Mouse (Mus musculus): ENCODE measurements around the gene Eif2b1. TPM values are rescaled to one million over a fixed set of nuclear protein-coding genes. Genes with fewer than 3 reads are reported as not detected.
"Not testable (repeated sequence)": the region's sequence is repeated elsewhere in the genome, so short reads cannot be mapped to it uniquely, and the experiment has no call there.

Gene Eif2b1
- polyA plus RNA-seq, 1 experiment: 0.57 TPM

DNA sequence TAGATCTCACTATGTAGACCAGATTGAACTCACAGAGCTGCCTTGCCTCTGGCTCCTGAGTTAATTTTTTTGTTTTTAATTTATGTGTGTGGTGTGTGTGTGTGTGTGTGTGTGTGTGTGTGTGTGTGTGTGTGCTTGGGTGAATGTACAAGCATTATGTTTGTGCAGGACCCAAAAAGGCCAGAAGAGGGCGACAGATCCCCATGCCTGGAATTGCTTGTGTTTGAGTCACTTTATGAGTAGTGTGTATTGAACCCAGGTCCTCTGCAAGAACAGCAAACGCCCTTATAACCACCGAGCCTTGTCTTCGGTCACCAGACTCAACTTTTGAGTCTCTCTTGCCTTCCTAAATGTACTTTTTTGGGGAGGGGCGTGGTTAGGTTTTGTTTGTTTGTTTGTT lies 23.4 kb upstream of the Eif2b1 start:
- no peak for TF ChIP-seq GATA1 (IDR thresholded peaks at IDR 0.05; ENCODE audit: low read length)
- TF ChIP-seq TAL1 (IDR thresholded peaks at IDR 0.05; ENCODE audit: low read length): no peak
- H3K4me3 ChIP-seq (replicated peaks): no peak overlapping the region
- no peaks in the 10 kb centered on the region for H3K9me3 ChIP-seq (ENCODE audit: control insufficient read depth, low read length)
- peaks cover under 1% of the 10 kb centered on the region for H3K36me3 ChIP-seq (ENCODE audit: control insufficient read depth)
- no peaks in the 10 kb centered on the region for H3K27me3 ChIP-seq (ENCODE audit: control insufficient read depth)
- peaks cover 13% of the 10 kb centered on the region for H3K4me1 ChIP-seq (ENCODE audit: control insufficient read depth)

DNA sequence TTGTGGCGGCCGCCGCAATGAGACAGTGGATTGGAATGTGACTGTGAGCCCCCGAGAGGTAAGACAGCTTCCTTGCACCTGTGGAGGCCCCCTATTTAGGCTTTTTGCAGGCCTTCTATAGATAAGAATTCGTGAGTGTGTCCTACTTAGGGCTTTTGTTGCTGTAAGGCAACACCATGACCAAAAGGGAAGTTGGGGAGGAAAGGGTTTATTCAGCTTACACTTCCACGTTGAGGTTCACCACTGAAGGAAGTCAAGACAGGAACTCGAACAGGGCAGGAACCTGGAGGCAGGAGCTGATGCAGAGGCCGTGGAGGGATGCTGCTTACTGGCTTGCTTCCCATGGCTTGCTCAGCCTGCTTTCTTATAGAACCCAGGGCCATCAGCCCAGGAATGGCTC lies 20.8 kb upstream of the Eif2b1 start:
- not testable (repeated sequence) for H3K4me3 ChIP-seq (replicated peaks); H3K9me3 ChIP-seq (ENCODE audit: control insufficient read depth, low read length); H3K27me3 ChIP-seq (ENCODE audit: control insufficient read depth)
- Histone ChIP-seq H3K4me1 (ENCODE audit: control insufficient read depth) (peaks cover 13% of the 10 kb centered on the region), H3K36me3 (ENCODE audit: control insufficient read depth) (peaks cover 22% of the 10 kb centered on the region)

DNA sequence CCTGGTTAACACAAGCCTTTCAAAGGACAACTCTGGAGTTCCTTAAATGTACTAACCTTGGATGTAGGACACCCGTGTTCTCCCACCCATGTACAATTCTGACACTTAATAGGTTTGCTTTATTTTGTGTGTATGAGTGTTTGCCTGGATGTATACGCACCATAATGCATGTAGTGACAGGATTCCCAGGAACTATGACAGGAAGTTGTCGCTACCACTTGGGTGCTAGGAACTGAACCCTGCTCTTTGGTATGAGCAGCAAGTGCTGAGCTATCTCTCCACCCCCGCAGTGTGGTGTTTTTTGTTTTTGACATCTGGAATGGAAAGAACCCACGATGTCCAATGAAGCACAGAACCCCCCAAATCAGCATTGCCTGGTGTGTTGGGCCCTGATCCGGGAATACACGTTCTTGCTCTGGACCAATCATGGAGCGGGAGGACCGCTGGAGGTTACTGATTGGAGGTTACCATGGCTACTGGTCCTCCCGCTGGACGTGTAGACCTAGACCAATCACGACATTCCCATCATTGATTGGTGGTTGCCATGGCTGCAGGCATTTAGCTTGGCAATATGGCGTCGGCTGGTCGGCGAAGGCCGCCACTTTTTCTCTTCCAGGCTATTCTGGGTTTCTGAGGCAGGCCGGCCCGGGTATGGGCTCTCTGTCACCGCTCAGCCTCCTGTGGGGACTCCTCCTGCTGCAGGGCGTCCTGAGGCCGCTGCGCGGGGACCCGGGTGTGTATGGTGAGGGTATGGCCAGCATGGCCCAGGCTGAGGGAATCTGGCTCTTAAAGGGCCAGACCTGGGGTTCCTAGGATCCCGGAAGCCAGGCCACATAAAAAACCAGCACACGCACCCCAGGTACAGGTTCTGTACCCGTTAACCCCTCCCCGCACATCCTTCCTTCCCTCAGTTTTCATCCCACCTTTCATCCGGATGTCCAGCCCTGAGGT lies 19.6 kb upstream of the Eif2b1 start:
- H3K36me3 ChIP-seq (ENCODE audit: control insufficient read depth): peaks cover 34% of the 10 kb centered on the region
- peak overlapping the region; percentile 63 for H3K4me3 ChIP-seq (replicated peaks)
- H3K27me3 ChIP-seq (ENCODE audit: control insufficient read depth): no peaks in the 10 kb centered on the region
- peaks cover 13% of the 10 kb centered on the region for H3K4me1 ChIP-seq (ENCODE audit: control insufficient read depth)
- H3K9me3 ChIP-seq (ENCODE audit: control insufficient read depth, low read length): no peaks in the 10 kb centered on the region
- TF ChIP-seq TAL1 (IDR thresholded peaks at IDR 0.05; ENCODE audit: low read length) (no peak), GATA1 (IDR thresholded peaks at IDR 0.05; ENCODE audit: low read length) (no peak)

DNA sequence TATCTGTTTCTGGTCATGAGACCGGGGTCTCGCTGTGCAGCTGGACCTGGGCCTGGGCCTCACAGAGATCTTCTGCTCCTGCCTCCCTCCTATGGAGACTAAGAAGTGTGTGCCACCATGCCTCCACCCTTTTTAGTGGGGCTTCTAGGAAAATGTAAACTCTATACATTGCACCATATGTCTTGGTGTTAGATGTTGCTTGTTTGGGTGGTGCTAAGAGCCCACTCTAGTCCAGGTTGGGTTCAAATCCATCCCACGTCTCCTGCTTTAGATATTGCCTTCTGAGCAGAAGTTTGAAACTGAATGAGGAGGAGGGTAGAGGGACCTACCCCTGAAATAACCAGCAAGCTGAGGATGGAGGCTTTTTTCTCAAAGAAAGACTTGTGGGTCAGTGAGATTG lies 13.8 kb upstream of the Eif2b1 start:
- Histone ChIP-seq H3K36me3 (ENCODE audit: control insufficient read depth) (peaks cover 75% of the 10 kb centered on the region), H3K27me3 (ENCODE audit: control insufficient read depth) (no peaks in the 10 kb centered on the region), H3K9me3 (ENCODE audit: control insufficient read depth, low read length) (no peaks in the 10 kb centered on the region), H3K4me1 (ENCODE audit: control insufficient read depth) (no peaks in the 10 kb centered on the region), H3K4me3 (replicated peaks) (no peak overlapping the region)
- TF ChIP-seq TAL1 (IDR thresholded peaks at IDR 0.05; ENCODE audit: low read length) (no peak), GATA1 (IDR thresholded peaks at IDR 0.05; ENCODE audit: low read length) (no peak)

DNA sequence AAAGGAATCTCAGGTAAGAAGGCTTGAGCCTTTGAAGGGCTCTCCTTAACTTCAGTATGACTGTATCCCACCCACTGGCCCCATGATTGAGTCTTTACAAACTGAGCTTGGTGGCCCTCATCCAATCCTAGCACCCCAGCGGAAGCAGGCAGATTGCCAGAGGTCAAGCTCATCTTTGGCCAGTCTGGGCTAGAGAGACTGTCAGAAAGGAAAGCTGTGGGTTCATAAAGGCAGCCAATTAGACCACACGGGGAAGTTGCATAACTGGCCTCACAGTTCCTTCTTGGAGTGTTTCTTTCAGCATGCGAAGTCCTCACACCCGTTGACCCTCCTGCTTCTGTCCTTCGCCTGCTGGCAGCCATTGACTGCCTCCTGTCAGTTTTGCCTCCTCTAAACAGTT lies 3.6 kb upstream of the Eif2b1 start:
- H3K4me1 ChIP-seq (ENCODE audit: control insufficient read depth): peaks cover 29% of the 10 kb centered on the region
- TF ChIP-seq GATA1 (IDR thresholded peaks at IDR 0.05; ENCODE audit: low read length): no peak
- no peaks in the 10 kb centered on the region for H3K27me3 ChIP-seq (ENCODE audit: control insufficient read depth)
- H3K36me3 ChIP-seq (ENCODE audit: control insufficient read depth): peaks cover 39% of the 10 kb centered on the region
- no peak overlapping the region for H3K4me3 ChIP-seq (replicated peaks)
- no peaks in the 10 kb centered on the region; the same call in 1 of the 2 replicates for H3K9me3 ChIP-seq (ENCODE audit: control insufficient read depth, low read length)

DNA sequence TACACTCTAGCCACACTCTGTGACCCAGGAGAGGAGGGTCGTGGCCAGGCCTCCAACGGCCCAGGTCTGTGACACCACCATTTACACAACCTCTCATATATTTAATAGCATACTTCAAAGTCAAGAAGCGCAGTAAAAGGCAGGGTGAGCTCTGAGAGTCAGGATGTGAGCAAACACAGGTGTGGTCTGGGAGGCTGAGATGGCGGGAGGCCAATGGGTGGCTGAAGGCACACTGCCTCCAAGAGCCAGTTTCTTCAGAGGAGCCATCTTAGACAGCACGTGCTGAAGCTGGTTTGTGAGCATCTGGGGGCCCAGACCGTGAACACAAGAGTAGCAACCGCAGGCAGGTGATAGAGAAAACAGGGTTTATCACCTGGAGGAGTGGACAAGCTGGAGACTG lies 3.5 kb downstream of the Eif2b1 start:
- TF ChIP-seq GATA1 (IDR thresholded peaks at IDR 0.05; ENCODE audit: low read length) (no peak), TAL1 (IDR thresholded peaks at IDR 0.05; ENCODE audit: low read length) (no peak)
- Histone ChIP-seq H3K27me3 (ENCODE audit: control insufficient read depth) (no peaks in the 10 kb centered on the region), H3K36me3 (ENCODE audit: control insufficient read depth) (peaks cover 74% of the 10 kb centered on the region)

DNA sequence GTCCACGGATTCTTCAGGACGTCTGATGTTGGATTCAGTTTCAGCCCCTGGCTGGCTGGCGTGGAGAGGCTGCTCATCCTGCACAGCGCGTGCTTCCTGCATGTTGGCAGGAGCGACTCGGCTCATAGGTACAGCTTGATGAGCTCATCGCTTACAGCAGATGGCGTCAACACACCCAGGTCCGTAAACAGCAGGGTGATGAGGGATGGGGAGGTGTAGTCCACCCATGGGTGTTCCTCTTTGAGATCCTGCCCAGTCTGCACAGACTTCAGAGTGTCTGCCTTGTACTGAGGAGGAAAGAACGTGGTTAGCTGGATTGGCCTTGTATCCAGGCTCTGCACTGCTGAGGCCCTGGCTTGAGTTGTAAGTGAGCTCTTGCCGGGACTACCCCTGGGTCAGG lies 7.9 kb downstream of the Eif2b1 start:
- Histone ChIP-seq H3K27me3 (ENCODE audit: control insufficient read depth) (no peaks in the 10 kb centered on the region), H3K4me3 (replicated peaks) (no peak overlapping the region), H3K4me1 (ENCODE audit: control insufficient read depth) (peaks cover 4% of the 10 kb centered on the region), H3K36me3 (ENCODE audit: control insufficient read depth) (peaks cover 99% of the 10 kb centered on the region), H3K9me3 (ENCODE audit: control insufficient read depth, low read length) (no peaks in the 10 kb centered on the region)
- TF ChIP-seq GATA1 (IDR thresholded peaks at IDR 0.05; ENCODE audit: low read length) (no peak), TAL1 (IDR thresholded peaks at IDR 0.05; ENCODE audit: low read length) (no peak)

More for the DNA sequence above, 3.5 kb downstream of the Eif2b1 start:
- H3K4me3 ChIP-seq (replicated peaks): no peak overlapping the region
- H3K4me1 ChIP-seq (ENCODE audit: control insufficient read depth): peaks cover 39% of the 10 kb centered on the region
- no peaks in the 10 kb centered on the region for H3K9me3 ChIP-seq (ENCODE audit: control insufficient read depth, low read length)

DNA sequence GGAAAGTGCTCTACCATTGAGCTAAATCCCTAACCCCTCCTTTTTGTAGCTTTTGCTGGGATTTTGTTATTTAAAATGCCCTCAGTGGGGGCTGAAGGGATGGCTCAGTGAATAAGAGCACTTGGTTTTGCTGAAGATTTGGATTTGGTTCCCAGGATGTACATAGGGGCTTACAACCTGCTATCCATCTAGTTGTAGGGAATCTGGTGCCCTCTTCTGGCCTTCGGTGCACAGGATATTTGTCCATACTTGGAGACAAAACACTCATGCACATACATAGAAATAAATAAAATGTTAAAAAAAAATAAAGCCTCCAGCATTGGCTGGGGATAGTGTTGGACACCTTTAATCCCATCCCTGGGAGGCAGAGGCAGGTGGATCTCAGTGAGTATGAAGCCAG lies 23.8 kb downstream of the Eif2b1 start:
- Histone ChIP-seq H3K4me1 (ENCODE audit: control insufficient read depth) (peaks cover 26% of the 10 kb centered on the region), H3K9me3 (ENCODE audit: control insufficient read depth, low read length) (no peaks in the 10 kb centered on the region), H3K4me3 (replicated peaks) (no peak overlapping the region), H3K36me3 (ENCODE audit: control insufficient read depth) (peaks cover 66% of the 10 kb centered on the region), H3K27me3 (ENCODE audit: control insufficient read depth) (no peaks in the 10 kb centered on the region)
- TF ChIP-seq GATA1 (IDR thresholded peaks at IDR 0.05; ENCODE audit: low read length) (no peak), TAL1 (IDR thresholded peaks at IDR 0.05; ENCODE audit: low read length) (no peak)

DNA sequence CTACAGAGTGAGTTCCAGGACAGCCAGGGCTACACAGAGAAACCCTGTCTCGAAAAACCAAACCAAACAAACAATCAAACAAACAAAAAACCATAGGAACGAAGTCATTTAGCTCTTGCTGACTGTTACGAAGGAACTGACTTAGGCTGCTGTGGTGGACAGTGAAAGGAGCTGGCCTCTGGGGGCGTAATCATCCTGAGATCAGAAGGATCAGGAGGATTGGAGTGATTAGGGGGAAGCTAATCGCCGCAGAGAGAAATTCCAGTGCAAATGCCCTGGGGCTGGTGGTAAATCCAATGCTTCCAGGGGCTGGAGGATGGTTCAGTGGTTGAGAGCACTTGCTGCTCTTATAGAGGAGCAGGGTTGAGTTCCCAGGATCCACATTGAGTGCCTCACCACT lies 25.3 kb downstream of the Eif2b1 start:
- TF ChIP-seq TAL1 (IDR thresholded peaks at IDR 0.05; ENCODE audit: low read length): no peak
- no peak for TF ChIP-seq GATA1 (IDR thresholded peaks at IDR 0.05; ENCODE audit: low read length)
- Histone ChIP-seq H3K36me3 (ENCODE audit: control insufficient read depth) (peaks cover 55% of the 10 kb centered on the region), H3K9me3 (ENCODE audit: control insufficient read depth, low read length) (no peaks in the 10 kb centered on the region), H3K4me1 (ENCODE audit: control insufficient read depth) (peaks cover 26% of the 10 kb centered on the region), H3K4me3 (replicated peaks) (peak overlapping the region; percentile 100), H3K27me3 (ENCODE audit: control insufficient read depth) (no peaks in the 10 kb centered on the region)

All from erythroblast, embryonic 14.5 days (primary cell).